Mouse (Mus musculus) olfactory bulb, adult 2 months (tissue): ENCODE measurements around the gene Tnk2.

Source experiments
- CTCF ChIP-seq: fragments of 200-500 bp; IDR thresholded peaks from 2 replicates; pipeline ENCODE4 v1.5.1; 2012; ENCODE audit warnings: low read depth, mild to moderate bottlenecking, low read length, moderate library complexity; ENCODE audit not compliant: insufficient read depth
- POLR2A ChIP-seq: fragments of 200-500 bp; IDR thresholded peaks from 2 replicates; pipeline ENCODE4 v1.6.1; 2012; ENCODE audit warnings: mild to moderate bottlenecking, low read depth, low read length, moderate library complexity; ENCODE audit not compliant: insufficient read depth

- TF ChIP-seq POLR2A: no peak; the same call in 1 of the 2 replicates
- no peak for TF ChIP-seq CTCF
These were observed 561 bp downstream of the Tnk2 start for GRCm38 (mm10) chr16:32644069-32644800.
